Mouse (Mus musculus) midbrain, embryonic 15.5 days (tissue): ENCODE data around the gene AC134908.4. TPM values are rescaled to one million over a fixed set of nuclear protein-coding genes. Genes with fewer than 3 reads are reported as not detected.

Source experiments
- ATAC-seq: fragments of 200-750 bp; cut with Nextera tagmentation; replicated peaks from 2 replicates; pipeline ENCODE4 v1.8.0; 2017; ENCODE audit warnings: moderate TSS enrichment
- H3K27ac ChIP-seq: fragments of 300-500 bp; sonication (generic); 2 replicates; pipeline ENCODE4 v1.5.1; 2015; ENCODE audit warnings: mild to moderate bottlenecking, inconsistent platforms
- H3K27me3 ChIP-seq: fragments of 300-500 bp; sonication (generic); replicated peaks from 2 replicates; pipeline ENCODE4 v1.6.1; 2015; ENCODE audit warnings: inconsistent platforms
- H3K36me3 ChIP-seq: fragments of 300-500 bp; sonication (generic); replicated peaks from 2 replicates; pipeline ENCODE4 v1.6.1; 2015; ENCODE audit warnings: inconsistent platforms
- H3K4me1 ChIP-seq: fragments of 300-500 bp; sonication (generic); 2 replicates; pipeline ENCODE4 v1.6.1; 2015; ENCODE audit warnings: inconsistent platforms
- H3K4me2 ChIP-seq: fragments of 300-500 bp; sonication (generic); 2 replicates; pipeline ENCODE4 v1.6.1; 2015; ENCODE audit warnings: inconsistent platforms, mild to moderate bottlenecking, moderate library complexity
- H3K4me3 ChIP-seq: fragments of 300-500 bp; sonication (generic); 2 replicates; pipeline ENCODE4 v1.5.1; 2015; ENCODE audit warnings: mild to moderate bottlenecking, inconsistent platforms
- H3K9ac ChIP-seq: fragments of 300-500 bp; sonication (generic); 2 replicates; pipeline ENCODE4 v1.6.1; 2015; ENCODE audit warnings: mild to moderate bottlenecking, inconsistent platforms
- H3K9me3 ChIP-seq: fragments of 300-500 bp; sonication (generic); 2 replicates; pipeline ENCODE4 v1.6.1; 2016; ENCODE audit warnings: inconsistent platforms
- whole genome bisulfite sequencing: fragments of 180-500 bp; shearing (Covaris S2); methylation state at CpG from one replicate; pipeline ENCODE4 v1.1.7; 2015; ENCODE audit warnings: mixed read lengths; 5-methylcytosine and 5-hydroxymethylcytosine counted together
- polyA plus RNA-seq: library from polyadenylated mRNA; unstranded; fragments of >200 nt; fragmentation: Nextera tagmentation; extraction: Ambion mirVana; gene quantifications from 2 replicates; pipeline ENCODE4 v1.2.1, GENCODE M21; 2015

AC134908.4 gene
- polyA plus RNA-seq, 1 experiment from 2014 or later = 1.3 TPM

GRCm38 (mm10) chr17:25781339-25781738 is 14.1 kb downstream of the AC134908.4 start:
- WGBS = 83% methylated on average over 6 of the region's 6 CpGs
- Histone ChIP-seq H3K9me3 (no peaks in the 10 kb centered on the region), H3K9ac (no peak overlapping the region), H3K36me3 (peaks cover 14% of the 10 kb centered on the region; the same call in 1 of the 2 replicates), H3K4me2 (no peak overlapping the region), H3K4me3 (no peak overlapping the region), H3K27ac (no peak overlapping the region), H3K27me3 (no peaks in the 10 kb centered on the region), H3K4me1 (peaks cover 24% of the 10 kb centered on the region)
- no peak for ATAC-seq

GRCm38 (mm10) chr17:25777948-25778347 is 17.5 kb downstream of the AC134908.4 start:
- Histone ChIP-seq H3K9me3 (no peaks in the 10 kb centered on the region), H3K9ac (no peak overlapping the region), H3K4me1 (peaks cover 12% of the 10 kb centered on the region), H3K4me3 (no peak overlapping the region), H3K4me2 (no peak overlapping the region), H3K27ac (no peak overlapping the region), H3K27me3 (no peaks in the 10 kb centered on the region), H3K36me3 (peaks cover 11% of the 10 kb centered on the region; the same call in 1 of the 2 replicates)
- no peak for ATAC-seq
- WGBS = 92% methylated on average over 5 of the region's 5 CpGs

GRCm38 (mm10) chr17:25775318-25776062 is 20.0 kb downstream of the AC134908.4 start:
- Histone ChIP-seq H3K4me1 (peaks cover 12% of the 10 kb centered on the region), H3K4me3 (no peak overlapping the region), H3K9ac (no peak overlapping the region), H3K27me3 (no peaks in the 10 kb centered on the region), H3K4me2 (no peak overlapping the region), H3K9me3 (no peaks in the 10 kb centered on the region), H3K27ac (no peak overlapping the region), H3K36me3 (no peaks in the 10 kb centered on the region)
- ATAC-seq = no peak
- WGBS = 81% methylated on average over 10 of the region's 10 CpGs

- no peak within 1 kb of the TSS for H3K27ac ChIP-seq
- peak within 1 kb of the TSS; percentile 71 for H3K4me3 ChIP-seq
- H3K4me1 ChIP-seq = peaks cover 12% of the 10 kb centered on the region
- no peaks in the 10 kb centered on the region for H3K9me3 ChIP-seq
- peak within 1 kb of the TSS; percentile 64 for H3K4me2 ChIP-seq
- ATAC-seq = peak; percentile 84
- under 1% methylated on average over 37 of the region's 37 CpGs for WGBS
- no peaks in the 10 kb centered on the region for H3K27me3 ChIP-seq
- H3K9ac ChIP-seq = peak within 1 kb of the TSS; percentile 77
- H3K36me3 ChIP-seq = no peaks in the 10 kb centered on the region
Measured at GRCm38 (mm10) chr17:25773549-25774120, 21.8 kb downstream of the AC134908.4 start, which contains the start of gene Narfl. Gene Narfl (plus strand): TSS chr17:25773776.

- no peak overlapping the region for H3K9ac ChIP-seq
- no peaks in the 10 kb centered on the region for H3K9me3 ChIP-seq
- H3K4me2 ChIP-seq = no peak overlapping the region
- 57% methylated on average over 9 of the region's 9 CpGs for WGBS
- H3K27ac ChIP-seq = no peak overlapping the region
- 0 out of 2 replicates have a peak, but pooled peaks cover 3% of the 10 kb centered on the region for H3K27me3 ChIP-seq
- H3K4me3 ChIP-seq = no peak overlapping the region
- no peak for ATAC-seq
- peaks cover 7% of the 10 kb centered on the region for H3K4me1 ChIP-seq
- no peaks in the 10 kb centered on the region for H3K36me3 ChIP-seq
Measured at GRCm38 (mm10) chr17:25769331-25769730, 26.1 kb downstream of the AC134908.4 start.

- 48% methylated on average over 5 of the region's 5 CpGs for WGBS
- no peak overlapping the region for H3K4me2 ChIP-seq
- H3K9ac ChIP-seq = no peak overlapping the region
- H3K36me3 ChIP-seq = no peaks in the 10 kb centered on the region
- no peaks in the 10 kb centered on the region for H3K9me3 ChIP-seq
- H3K27me3 ChIP-seq = peaks cover 3% of the 10 kb centered on the region; the same call in 1 of the 2 replicates
- ATAC-seq = no peak
- no peak overlapping the region for H3K4me3 ChIP-seq
- H3K4me1 ChIP-seq = no peaks in the 10 kb centered on the region
- H3K27ac ChIP-seq = no peak overlapping the region
Measured at GRCm38 (mm10) chr17:25765886-25766285, 29.6 kb downstream of the AC134908.4 start.

- H3K9ac ChIP-seq = no peak overlapping the region
- H3K36me3 ChIP-seq = no peaks in the 10 kb centered on the region
- 37% methylated on average over 3 of the region's 3 CpGs for WGBS
- peaks cover 3% of the 10 kb centered on the region; the same call in 1 of the 2 replicates for H3K27me3 ChIP-seq
- no peak overlapping the region for H3K4me3 ChIP-seq
- no peak overlapping the region for H3K27ac ChIP-seq
- H3K4me1 ChIP-seq = no peaks in the 10 kb centered on the region
- H3K4me2 ChIP-seq = no peak overlapping the region
- H3K9me3 ChIP-seq = no peaks in the 10 kb centered on the region
- no peak for ATAC-seq
Measured at GRCm38 (mm10) chr17:25762591-25762990, 32.9 kb downstream of the AC134908.4 start.

- WGBS = 36% methylated on average over 4 of the region's 4 CpGs
- no peak overlapping the region for H3K4me3 ChIP-seq
- no peak for ATAC-seq
Measured at GRCm38 (mm10) chr17:25761561-25761970, 33.9 kb downstream of the AC134908.4 start.

GRCm38 (mm10) chr17:25760148-25760547 is 35.3 kb downstream of the AC134908.4 start:
- no peak overlapping the region for H3K9ac ChIP-seq
- no peaks in the 10 kb centered on the region for H3K36me3 ChIP-seq
- 77% methylated on average over 8 of the region's 8 CpGs for whole genome bisulfite sequencing
- H3K4me2 ChIP-seq = no peak overlapping the region
- H3K4me1 ChIP-seq = no peaks in the 10 kb centered on the region
- no peak overlapping the region for H3K27ac ChIP-seq
- H3K27me3 ChIP-seq = no peaks in the 10 kb centered on the region; the same call in 1 of the 2 replicates
- no peak for ATAC-seq
- no peak overlapping the region for H3K4me3 ChIP-seq
- H3K9me3 ChIP-seq = no peaks in the 10 kb centered on the region

More at GRCm38 (mm10) chr17:25761561-25761970, 33.9 kb downstream of the AC134908.4 start:
- no peak overlapping the region for H3K9ac ChIP-seq
- no peaks in the 10 kb centered on the region for H3K36me3 ChIP-seq
- H3K9me3 ChIP-seq = no peaks in the 10 kb centered on the region
- H3K27ac ChIP-seq = no peak overlapping the region
- H3K4me2 ChIP-seq = no peak overlapping the region
- no peaks in the 10 kb centered on the region for H3K4me1 ChIP-seq
- no peaks in the 10 kb centered on the region; the same call in 1 of the 2 replicates for H3K27me3 ChIP-seq

- Histone ChIP-seq H3K4me1 (no peaks in the 10 kb centered on the region), H3K4me3 (no peak overlapping the region), H3K9me3 (no peaks in the 10 kb centered on the region), H3K36me3 (no peaks in the 10 kb centered on the region), H3K27ac (no peak overlapping the region), H3K9ac (no peak overlapping the region), H3K4me2 (no peak overlapping the region), H3K27me3 (no peaks in the 10 kb centered on the region)
- 78% methylated on average over 3 of the region's 3 CpGs for WGBS
- ATAC-seq = no peak
Measured at GRCm38 (mm10) chr17:25757691-25758090, 37.8 kb downstream of the AC134908.4 start.

- H3K4me3 ChIP-seq = no peak overlapping the region
- no peak overlapping the region for H3K9ac ChIP-seq
- H3K36me3 ChIP-seq = no peaks in the 10 kb centered on the region
- ATAC-seq = no peak
- no peaks in the 10 kb centered on the region for H3K4me1 ChIP-seq
- no peaks in the 10 kb centered on the region for H3K9me3 ChIP-seq
- 83% methylated on average over 9 of the region's 9 CpGs for WGBS
- no peaks in the 10 kb centered on the region for H3K27me3 ChIP-seq
- no peak overlapping the region for H3K27ac ChIP-seq
- H3K4me2 ChIP-seq = no peak overlapping the region
Measured at GRCm38 (mm10) chr17:25756378-25757242, 38.8 kb downstream of the AC134908.4 start.
